Mouse (Mus musculus) common myeloid progenitor, adult 5-6 weeks (primary cell): ENCODE results near the gene Psmd1. TPM values are rescaled to one million over a fixed set of nuclear protein-coding genes. Genes with fewer than 3 reads are reported as not detected.
A peak's percentile ranks its signal among the peaks of the same experiment; 100 is the strongest.

Experiments used
- ATAC-seq: replicated peaks from 2 replicates; pipeline ENCODE4 v1.8.0; 2016; ENCODE audit warnings: low read depth, mild to moderate bottlenecking, moderate TSS enrichment, inconsistent platforms; ENCODE audit not compliant: poor library complexity, severe bottlenecking
- total RNA-seq: library from RNA; stranded (forward); fragments of 200-1000, 187-1606 nt; gene quantifications from 2 replicates; pipeline ENCODE4 v1.2.3, GENCODE M21; 2017

Psmd1 gene
- total RNA-seq: 157 and 173 TPM in 2 replicates

- ATAC-seq: peak; percentile 87
Measured at GRCm38 (mm10) chr1:86064271-86064991, at the start of gene Psmd1. Gene Psmd1 (plus strand): TSS chr1:86064387.

- ATAC-seq: peak; percentile 98
Measured at GRCm38 (mm10) chr1:86015758-86016157, 48.4 kb upstream of the Psmd1 start.

GRCm38 (mm10) chr1:86016516-86016915 is 47.7 kb upstream of the Psmd1 start, which contains the start of gene Spata3:
Gene Spata3 (plus strand): TSS chr1:86016816.
- no peak for ATAC-seq

GRCm38 (mm10) chr1:86018235-86019055 is 45.7 kb upstream of the Psmd1 start:
- peak; percentile 61 for ATAC-seq

- ATAC-seq: peak; percentile 78
Measured at GRCm38 (mm10) chr1:86021365-86021989, 42.7 kb upstream of the Psmd1 start.

GRCm38 (mm10) chr1:86032273-86032987 is 31.8 kb upstream of the Psmd1 start:
- ATAC-seq: no peak

GRCm38 (mm10) chr1:86038191-86038951 is 25.8 kb upstream of the Psmd1 start:
- peak; percentile 67 for ATAC-seq

- ATAC-seq: no peak
Measured at GRCm38 (mm10) chr1:86040131-86040530, 24.1 kb upstream of the Psmd1 start.

- peak; percentile 69 for ATAC-seq
Measured at GRCm38 (mm10) chr1:86040817-86041216, 23.4 kb upstream of the Psmd1 start.

- ATAC-seq: no peak
Measured at GRCm38 (mm10) chr1:86045056-86045455, 19.1 kb upstream of the Psmd1 start.

GRCm38 (mm10) chr1:86045848-86046805 is 18.1 kb upstream of the Psmd1 start, which contains the start of gene 2810459M11Rik:
Gene 2810459M11Rik (plus strand): TSS chr1:86045863.
- ATAC-seq: peak; percentile 49

GRCm38 (mm10) chr1:86046833-86047563 is 17.2 kb upstream of the Psmd1 start:
- ATAC-seq: no peak

GRCm38 (mm10) chr1:86048231-86048630 is 16.0 kb upstream of the Psmd1 start:
- peak; percentile 77 for ATAC-seq

GRCm38 (mm10) chr1:86048744-86049143 is 15.4 kb upstream of the Psmd1 start:
- ATAC-seq: no peak

- no peak for ATAC-seq
Measured at GRCm38 (mm10) chr1:86053198-86053921, 10.8 kb upstream of the Psmd1 start.

GRCm38 (mm10) chr1:86054943-86055342 is 9.2 kb upstream of the Psmd1 start:
- ATAC-seq: no peak

GRCm38 (mm10) chr1:86056284-86056683 is 7.9 kb upstream of the Psmd1 start:
- no peak for ATAC-seq
